Mouse (Mus musculus): Measurements from ENCODE around the gene Gm20388. TPM values are rescaled to one million over a fixed set of nuclear protein-coding genes. Genes with fewer than 3 reads are reported as not detected.

Gm20388 gene
- polyA plus RNA-seq, 1 experiment from 2014 or later, result 5.5 TPM

DNA sequence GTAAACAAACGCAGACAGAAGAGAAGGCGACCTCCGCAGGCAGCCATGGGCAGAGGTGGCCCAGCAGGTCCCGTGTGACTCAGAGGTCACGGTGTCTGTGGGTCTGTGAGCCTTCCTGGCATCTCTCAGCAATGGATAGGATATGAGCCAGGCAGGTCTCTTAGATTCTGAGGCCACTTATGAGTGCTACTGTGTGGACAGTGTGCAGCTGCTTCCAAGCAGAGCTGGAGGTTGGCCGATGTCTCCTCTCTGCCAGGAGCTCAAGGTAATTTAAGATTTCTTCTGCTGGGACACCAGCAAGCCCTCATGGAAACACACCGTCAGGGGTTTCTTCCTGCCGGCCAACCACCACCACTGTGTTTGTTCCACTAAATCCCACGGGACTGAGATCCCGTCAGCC, 4397.1 kb downstream of the Gm20388 start:
- no peak for ATAC-seq (ENCODE audit: borderline replicate concordance, extremely low read depth, low FRiP score, low TSS enrichment)

DNA sequence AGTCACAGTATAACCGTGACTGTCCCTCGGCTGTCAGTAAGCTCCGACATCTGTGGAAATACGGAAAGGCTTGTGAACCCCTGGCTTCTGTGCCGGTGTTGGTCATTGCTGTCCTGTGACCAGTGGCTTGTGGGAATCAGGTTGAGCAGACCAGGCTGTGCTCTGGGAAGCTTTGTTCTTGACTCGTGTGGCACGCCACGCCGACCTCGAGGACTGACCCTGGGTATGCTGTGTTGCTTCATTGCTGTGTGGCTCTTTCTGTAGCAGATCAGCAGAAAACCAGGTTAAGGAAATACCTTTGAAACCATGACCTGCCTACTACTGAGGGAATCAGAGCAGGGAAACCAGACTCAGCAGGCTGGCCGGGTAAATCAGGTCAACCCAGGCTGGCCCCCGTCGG, 4399.9 kb downstream of the Gm20388 start:
- H3K9me3 ChIP-seq, result no peaks in the 10 kb centered on the region
- 89% methylated on average over 13 of the region's 13 CpGs for WGBS
- H3K36me3 ChIP-seq, result 0 out of 2 replicates have a peak, but pooled peaks cover 2% of the 10 kb centered on the region
- ATAC-seq (ENCODE audit: borderline replicate concordance, extremely low read depth, low FRiP score, low TSS enrichment), result no peak
- H3K27ac ChIP-seq, result no peak overlapping the region
- no peak overlapping the region for H3K9ac ChIP-seq
- no peak overlapping the region for H3K4me3 ChIP-seq
- H3K4me2 ChIP-seq, result no peak overlapping the region
- H3K4me1 ChIP-seq, result peaks cover 21% of the 10 kb centered on the region; the same call in 1 of the 2 replicates
- H3K27me3 ChIP-seq, result no peaks in the 10 kb centered on the region

More for the DNA sequence above, 4397.1 kb downstream of the Gm20388 start:
- Histone ChIP-seq H3K9ac (no peak overlapping the region), H3K4me2 (no peak overlapping the region), H3K4me3 (no peak overlapping the region), H3K27ac (no peak overlapping the region), H3K27me3 (no peaks in the 10 kb centered on the region), H3K9me3 (no peaks in the 10 kb centered on the region), H3K36me3 (0 out of 2 replicates have a peak, but pooled peaks cover 2% of the 10 kb centered on the region), H3K4me1 (0 out of 2 replicates have a peak, but pooled peaks cover 7% of the 10 kb centered on the region)
- 81% methylated on average over 10 of the region's 10 CpGs for WGBS

DNA sequence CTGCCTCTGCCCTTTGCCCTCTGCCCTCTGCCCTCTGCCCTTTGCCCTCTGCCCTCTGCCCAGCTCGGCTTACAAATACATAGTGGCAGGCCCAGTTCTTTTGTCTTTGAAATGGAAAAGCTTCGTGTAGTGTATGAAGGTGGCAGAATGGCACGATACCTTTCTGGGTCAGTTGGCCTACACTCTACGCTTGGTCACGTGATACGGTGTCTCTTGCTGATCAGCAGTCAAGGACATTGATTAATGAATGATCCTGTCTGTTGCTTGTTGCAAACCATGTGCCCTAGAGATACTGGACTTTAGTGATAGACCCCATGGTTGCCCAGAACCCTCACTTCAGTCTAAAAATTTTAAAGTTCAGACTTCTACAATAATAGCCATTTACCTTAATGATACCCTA, 4400.5 kb downstream of the Gm20388 start:
- Histone ChIP-seq H3K4me2 (no peak overlapping the region), H3K36me3 (no peaks in the 10 kb centered on the region), H3K9ac (no peak overlapping the region), H3K4me1 (peaks cover 24% of the 10 kb centered on the region), H3K27me3 (no peaks in the 10 kb centered on the region), H3K27ac (no peak overlapping the region), H3K4me3 (no peak overlapping the region), H3K9me3 (no peaks in the 10 kb centered on the region)
- 84% methylated on average over 6 of the region's 6 CpGs for WGBS
- no peak for ATAC-seq (ENCODE audit: borderline replicate concordance, extremely low read depth, low FRiP score, low TSS enrichment)

DNA sequence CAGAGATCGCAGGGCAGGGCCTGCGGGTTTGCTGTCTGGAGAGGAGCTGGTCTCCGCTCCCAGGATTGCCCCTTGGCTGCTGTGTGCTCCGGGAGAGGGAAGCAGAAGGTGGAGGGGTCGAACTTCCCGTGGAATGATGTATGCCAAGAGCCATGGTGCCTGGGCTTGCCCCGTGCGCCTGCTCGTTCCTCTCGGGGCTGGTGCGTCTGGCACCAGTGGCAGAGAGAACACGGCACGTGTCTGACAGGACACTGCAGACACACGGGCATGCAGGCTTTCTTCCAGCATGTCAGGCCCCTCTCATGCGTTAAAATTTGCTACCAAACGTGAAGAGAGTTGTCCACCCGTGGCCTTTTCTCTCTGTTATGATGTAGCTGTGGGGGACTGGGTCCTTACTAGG, 4401.1 kb downstream of the Gm20388 start:
- WGBS, result 86% methylated on average over 17 of the region's 17 CpGs
- no peak overlapping the region for H3K4me3 ChIP-seq
- peaks cover 30% of the 10 kb centered on the region for H3K4me1 ChIP-seq
- no peaks in the 10 kb centered on the region for H3K9me3 ChIP-seq
- ATAC-seq (ENCODE audit: borderline replicate concordance, extremely low read depth, low FRiP score, low TSS enrichment), result no peak
- H3K4me2 ChIP-seq, result no peak overlapping the region
- H3K27ac ChIP-seq, result no peak overlapping the region
- H3K27me3 ChIP-seq, result no peaks in the 10 kb centered on the region
- H3K36me3 ChIP-seq, result no peaks in the 10 kb centered on the region
- no peak overlapping the region for H3K9ac ChIP-seq

DNA sequence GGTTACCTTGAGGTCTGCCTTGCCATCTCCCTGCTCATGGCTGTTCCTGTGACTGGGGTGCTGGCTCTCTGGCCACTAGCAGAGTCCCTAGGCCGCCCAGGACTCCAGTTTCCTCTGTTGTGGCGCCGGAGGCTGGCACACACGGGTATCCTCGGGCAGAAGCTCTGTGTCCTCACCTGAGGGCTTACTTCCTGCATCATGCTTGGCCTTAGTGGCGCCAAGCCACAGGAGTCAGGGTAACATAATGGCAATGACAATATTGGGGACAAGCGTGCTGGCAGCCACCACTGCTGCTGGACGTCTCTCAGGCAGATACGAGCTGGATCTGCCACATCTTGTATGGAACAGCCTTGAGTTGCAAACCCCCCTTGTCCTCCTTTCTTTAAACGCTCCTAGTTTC, 4401.6 kb downstream of the Gm20388 start:
- no peak for ATAC-seq (ENCODE audit: borderline replicate concordance, extremely low read depth, low FRiP score, low TSS enrichment)
- no peak overlapping the region for H3K4me3 ChIP-seq
- no peaks in the 10 kb centered on the region for H3K9me3 ChIP-seq
- 89% methylated on average over 10 of the region's 10 CpGs for WGBS
- H3K27me3 ChIP-seq, result no peaks in the 10 kb centered on the region
- no peak overlapping the region for H3K27ac ChIP-seq
- no peak overlapping the region for H3K9ac ChIP-seq
- H3K4me2 ChIP-seq, result no peak overlapping the region
- peaks cover 35% of the 10 kb centered on the region for H3K4me1 ChIP-seq
- H3K36me3 ChIP-seq, result no peaks in the 10 kb centered on the region

DNA sequence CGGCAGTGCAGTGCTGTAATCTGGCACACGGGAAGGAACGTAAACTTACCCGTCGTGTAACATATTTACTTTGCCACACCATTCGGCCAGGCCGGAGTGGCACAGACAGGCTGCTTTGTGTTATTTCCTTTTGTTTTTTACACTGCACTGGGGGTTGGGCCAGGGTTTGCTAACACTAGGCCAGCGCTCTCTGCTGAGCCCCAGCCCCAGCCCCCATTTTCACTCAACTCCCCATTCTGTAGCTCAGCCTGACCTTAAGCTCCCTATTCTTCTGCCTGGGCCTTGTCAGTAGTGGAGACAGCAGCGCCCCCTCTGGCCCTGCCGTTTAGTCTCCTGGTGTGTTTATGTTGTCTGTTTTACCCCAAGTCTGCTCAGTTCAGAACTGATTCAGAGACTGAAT, 4404.2 kb downstream of the Gm20388 start:
- H3K27ac ChIP-seq, result 0 out of 2 replicates have a peak overlapping the region, but pooled peaks have one; percentile 0
- no peak for ATAC-seq (ENCODE audit: borderline replicate concordance, extremely low read depth, low FRiP score, low TSS enrichment)
- no peak overlapping the region for H3K9ac ChIP-seq
- 45% methylated on average over 10 of the region's 10 CpGs for whole genome bisulfite sequencing
- no peaks in the 10 kb centered on the region for H3K36me3 ChIP-seq
- H3K4me2 ChIP-seq, result no peak overlapping the region
- peaks cover 43% of the 10 kb centered on the region for H3K4me1 ChIP-seq
- H3K9me3 ChIP-seq, result no peaks in the 10 kb centered on the region
- H3K4me3 ChIP-seq, result no peak overlapping the region
- no peaks in the 10 kb centered on the region for H3K27me3 ChIP-seq

DNA sequence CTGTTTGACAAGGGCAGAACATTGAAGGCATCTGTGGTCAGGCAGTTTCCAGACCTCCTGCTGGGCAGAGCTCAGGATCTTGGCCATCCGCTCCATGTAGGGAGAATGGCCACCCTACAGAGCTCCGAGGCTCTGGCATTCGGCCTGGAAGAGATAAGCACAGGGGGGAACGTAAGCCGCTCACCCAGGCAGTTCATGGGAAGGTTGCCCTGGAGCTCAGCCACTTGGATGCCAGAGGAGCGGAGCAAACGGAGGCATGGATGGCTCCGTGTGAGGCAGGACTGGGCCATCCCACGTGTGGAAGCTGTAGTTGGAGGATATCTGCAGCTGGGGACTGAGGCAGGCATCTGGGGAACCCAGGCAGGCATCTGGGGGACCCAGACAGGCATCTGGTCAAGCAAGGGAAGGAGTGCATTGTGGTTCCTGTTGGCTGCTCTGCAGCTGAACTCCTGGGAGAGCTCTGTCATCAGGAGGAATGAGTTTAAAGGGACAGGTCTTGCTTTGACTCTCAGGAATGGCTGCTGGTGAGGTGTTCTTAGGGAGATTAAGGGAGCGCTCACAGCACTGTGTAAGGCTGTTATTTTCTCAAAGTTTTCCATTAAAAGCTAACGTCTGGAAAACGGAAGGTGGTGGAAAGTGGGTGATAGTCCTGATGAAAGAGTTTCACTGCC, 4406.0 kb downstream of the Gm20388 start:
- Histone ChIP-seq H3K27ac (peak overlapping the region; percentile 61), H3K4me1 (peaks cover 52% of the 10 kb centered on the region), H3K9me3 (no peaks in the 10 kb centered on the region), H3K4me2 (no peak overlapping the region), H3K9ac (no peak overlapping the region), H3K36me3 (no peaks in the 10 kb centered on the region), H3K27me3 (no peaks in the 10 kb centered on the region), H3K4me3 (no peak overlapping the region)
- ATAC-seq (ENCODE audit: borderline replicate concordance, extremely low read depth, low FRiP score, low TSS enrichment), result peak; percentile 47; the same call in 1 of the 2 replicates
- 40% methylated on average over 12 of the region's 12 CpGs for WGBS

DNA sequence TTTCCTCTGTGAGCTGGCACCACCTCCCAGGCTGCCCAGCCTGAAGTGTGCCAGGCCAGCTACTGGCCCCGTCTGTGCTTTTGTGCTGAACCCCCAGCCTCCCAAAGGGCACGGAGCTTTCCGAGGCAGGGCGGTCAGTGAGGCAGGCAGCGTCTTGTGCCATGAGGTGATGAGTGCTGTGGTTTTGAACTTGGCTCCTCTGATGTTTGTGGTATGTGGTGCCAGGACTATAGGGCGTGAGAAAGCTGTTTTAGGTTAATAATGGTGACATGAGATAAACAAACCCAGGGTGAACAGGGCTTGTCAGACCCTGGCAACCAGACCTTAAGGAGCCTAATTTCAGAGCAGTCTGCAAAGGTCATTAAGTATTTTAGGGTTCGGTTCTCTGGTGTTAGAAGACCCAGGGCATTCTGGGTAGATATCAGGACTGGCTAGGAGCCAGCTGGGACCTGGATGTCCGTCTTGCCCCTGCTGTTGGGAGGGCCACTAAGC, 4406.6 kb downstream of the Gm20388 start:
- Histone ChIP-seq H3K9me3 (no peaks in the 10 kb centered on the region), H3K9ac (no peak overlapping the region), H3K4me2 (no peak overlapping the region), H3K27me3 (no peaks in the 10 kb centered on the region), H3K4me1 (peaks cover 55% of the 10 kb centered on the region), H3K27ac (peak overlapping the region; percentile 61), H3K36me3 (no peaks in the 10 kb centered on the region), H3K4me3 (no peak overlapping the region)
- WGBS, result 36% methylated on average over 8 of the region's 8 CpGs
- ATAC-seq (ENCODE audit: borderline replicate concordance, extremely low read depth, low FRiP score, low TSS enrichment), result no peak

DNA sequence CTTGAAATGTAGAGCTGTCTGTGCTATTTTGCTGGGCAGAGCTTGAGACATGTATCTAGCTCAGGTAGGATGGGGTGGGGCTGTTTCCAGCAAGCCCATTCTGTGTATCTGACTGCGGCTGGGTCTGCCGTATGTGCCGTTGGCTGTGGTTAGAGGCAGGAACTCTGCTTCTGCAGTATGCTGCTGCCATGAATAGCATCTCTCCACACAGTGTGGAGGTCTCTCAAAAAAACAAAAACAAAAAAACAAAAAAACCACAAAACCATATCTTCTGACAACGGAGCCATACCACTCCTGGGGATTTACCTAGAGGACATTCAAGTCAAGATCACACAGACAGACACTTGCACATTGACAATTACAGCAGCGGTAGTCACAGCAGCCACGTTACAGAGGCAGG, 4407.2 kb downstream of the Gm20388 start:
- no peak for ATAC-seq (ENCODE audit: borderline replicate concordance, extremely low read depth, low FRiP score, low TSS enrichment)
- Histone ChIP-seq H3K27me3 (no peaks in the 10 kb centered on the region), H3K9ac (no peak overlapping the region), H3K4me1 (peaks cover 55% of the 10 kb centered on the region), H3K4me2 (no peak overlapping the region), H3K4me3 (no peak overlapping the region), H3K27ac (no peak overlapping the region), H3K9me3 (no peaks in the 10 kb centered on the region), H3K36me3 (no peaks in the 10 kb centered on the region)
- WGBS, result 81% methylated on average over 6 of the region's 6 CpGs

DNA sequence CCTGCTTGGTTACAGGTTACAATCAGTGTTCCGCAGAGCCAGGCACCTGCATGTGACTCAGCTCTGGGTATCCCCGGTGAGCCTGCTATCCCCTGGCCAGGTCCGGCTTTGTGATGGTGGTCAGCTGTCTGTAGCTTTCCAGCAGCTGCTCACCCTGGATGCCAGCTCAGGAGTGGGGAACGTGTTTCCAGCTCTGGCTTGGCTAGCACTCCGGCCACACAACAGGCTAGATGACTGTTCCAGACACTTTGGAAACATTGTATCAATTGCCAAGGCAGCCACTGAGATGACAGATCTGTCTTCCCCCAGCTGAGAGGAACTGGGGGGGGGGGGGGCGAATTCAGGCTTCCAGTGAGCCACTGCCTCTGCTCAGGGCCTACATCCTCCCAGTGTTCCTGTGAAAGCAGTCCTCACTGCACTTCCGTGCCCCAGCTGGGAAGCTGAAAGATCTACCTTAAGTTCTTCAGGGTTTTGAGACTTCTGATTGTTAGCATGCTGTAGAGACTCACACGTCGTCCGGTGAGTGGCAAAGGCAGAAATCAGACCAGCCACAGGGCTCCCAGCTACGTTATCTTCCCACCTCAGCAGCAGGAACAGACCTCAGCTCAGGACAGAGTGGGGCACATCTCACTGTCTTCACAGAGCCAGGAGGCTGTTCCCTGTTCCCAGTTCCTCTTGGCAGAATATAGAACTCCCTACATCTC, 4408.1 kb downstream of the Gm20388 start:
- H3K27ac ChIP-seq, result peak overlapping the region; percentile 11; the same call in 1 of the 2 replicates
- peak; percentile 40; the same call in 1 of the 2 replicates for ATAC-seq (ENCODE audit: borderline replicate concordance, extremely low read depth, low FRiP score, low TSS enrichment)
- WGBS, result 58% methylated on average over 11 of the region's 11 CpGs

DNA sequence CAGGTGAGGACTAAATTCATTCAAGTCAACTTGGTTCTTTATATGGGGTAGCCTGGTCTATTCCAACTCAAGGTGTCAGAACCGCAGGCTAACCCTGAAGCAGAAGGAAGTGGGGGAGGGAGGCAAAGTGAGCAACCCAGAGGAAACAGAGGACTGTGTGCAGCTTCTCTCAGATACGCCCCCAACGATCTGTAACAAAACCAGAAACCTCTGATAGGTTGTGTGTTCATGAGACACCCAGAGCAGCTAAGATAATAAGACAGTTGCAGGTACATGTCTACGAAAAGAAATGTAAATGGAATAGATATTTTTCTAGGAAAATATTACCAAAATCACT, 4408.6 kb downstream of the Gm20388 start:
- 86% methylated on average over 4 of the region's 4 CpGs for WGBS
- H3K4me3 ChIP-seq, result no peak overlapping the region
- H3K36me3 ChIP-seq, result peaks cover 5% of the 10 kb centered on the region; the same call in 1 of the 2 replicates
- no peak overlapping the region; the same call in 1 of the 2 replicates for H3K27ac ChIP-seq
- no peaks in the 10 kb centered on the region for H3K27me3 ChIP-seq
- no peak overlapping the region for H3K9ac ChIP-seq
- no peaks in the 10 kb centered on the region for H3K9me3 ChIP-seq
- no peak for ATAC-seq (ENCODE audit: borderline replicate concordance, extremely low read depth, low FRiP score, low TSS enrichment)
- no peak overlapping the region for H3K4me2 ChIP-seq
- H3K4me1 ChIP-seq, result peaks cover 52% of the 10 kb centered on the region

More for the DNA sequence above, 4408.1 kb downstream of the Gm20388 start:
- Histone ChIP-seq H3K4me1 (peaks cover 57% of the 10 kb centered on the region), H3K4me3 (no peak overlapping the region), H3K9ac (no peak overlapping the region), H3K27me3 (no peaks in the 10 kb centered on the region), H3K36me3 (no peaks in the 10 kb centered on the region; the same call in 1 of the 2 replicates), H3K9me3 (no peaks in the 10 kb centered on the region), H3K4me2 (no peak overlapping the region)

DNA sequence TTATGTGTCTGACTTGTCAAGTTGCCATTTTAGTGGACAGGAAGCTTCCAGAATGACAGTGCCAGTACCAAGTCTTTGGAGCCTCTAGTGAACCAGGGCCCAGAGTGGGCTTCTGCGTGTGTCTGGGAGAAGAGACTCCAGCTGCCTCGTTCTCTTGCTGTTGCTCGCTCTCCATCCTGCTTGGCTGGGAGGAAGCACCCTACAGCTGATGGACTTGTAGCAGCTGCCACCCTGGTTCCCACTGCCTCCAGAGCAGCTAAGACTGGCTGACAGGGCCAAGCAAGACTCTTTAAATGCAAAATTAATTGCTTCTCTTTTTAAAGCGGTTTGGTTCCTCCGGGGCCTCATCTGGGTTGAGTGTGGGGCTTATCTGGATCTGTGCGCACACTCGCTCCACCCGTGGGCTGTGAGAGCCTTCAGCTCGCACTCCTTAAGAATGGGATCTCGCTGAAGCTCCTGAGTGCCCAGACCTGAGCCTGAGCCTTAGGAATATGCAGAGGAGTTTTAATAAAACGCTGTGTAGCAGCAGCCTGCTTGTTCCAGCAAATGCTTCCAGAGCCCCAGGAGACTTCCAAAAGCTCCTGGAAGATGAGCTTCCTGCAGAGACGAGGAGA, 4410.7 kb downstream of the Gm20388 start:
- WGBS, result 38% methylated on average over 12 of the region's 12 CpGs
- H3K9me3 ChIP-seq, result no peaks in the 10 kb centered on the region
- H3K9ac ChIP-seq, result no peak overlapping the region
- H3K4me1 ChIP-seq, result peaks cover 39% of the 10 kb centered on the region
- H3K36me3 ChIP-seq, result peaks cover 15% of the 10 kb centered on the region; the same call in 1 of the 2 replicates
- no peak overlapping the region for H3K27ac ChIP-seq
- ATAC-seq (ENCODE audit: borderline replicate concordance, extremely low read depth, low FRiP score, low TSS enrichment), result no peak
- H3K27me3 ChIP-seq, result no peaks in the 10 kb centered on the region
- H3K4me3 ChIP-seq, result no peak overlapping the region
- no peak overlapping the region for H3K4me2 ChIP-seq

Measured in lung, embryonic 15.5 days (tissue).